Mouse (Mus musculus): Measurements from ENCODE around the gene Slc38a7.
"Not testable (repeated sequence)": the region's sequence is repeated elsewhere in the genome, so short reads cannot be mapped to it uniquely, and the experiment has no call there.

Gene Slc38a7

DNA sequence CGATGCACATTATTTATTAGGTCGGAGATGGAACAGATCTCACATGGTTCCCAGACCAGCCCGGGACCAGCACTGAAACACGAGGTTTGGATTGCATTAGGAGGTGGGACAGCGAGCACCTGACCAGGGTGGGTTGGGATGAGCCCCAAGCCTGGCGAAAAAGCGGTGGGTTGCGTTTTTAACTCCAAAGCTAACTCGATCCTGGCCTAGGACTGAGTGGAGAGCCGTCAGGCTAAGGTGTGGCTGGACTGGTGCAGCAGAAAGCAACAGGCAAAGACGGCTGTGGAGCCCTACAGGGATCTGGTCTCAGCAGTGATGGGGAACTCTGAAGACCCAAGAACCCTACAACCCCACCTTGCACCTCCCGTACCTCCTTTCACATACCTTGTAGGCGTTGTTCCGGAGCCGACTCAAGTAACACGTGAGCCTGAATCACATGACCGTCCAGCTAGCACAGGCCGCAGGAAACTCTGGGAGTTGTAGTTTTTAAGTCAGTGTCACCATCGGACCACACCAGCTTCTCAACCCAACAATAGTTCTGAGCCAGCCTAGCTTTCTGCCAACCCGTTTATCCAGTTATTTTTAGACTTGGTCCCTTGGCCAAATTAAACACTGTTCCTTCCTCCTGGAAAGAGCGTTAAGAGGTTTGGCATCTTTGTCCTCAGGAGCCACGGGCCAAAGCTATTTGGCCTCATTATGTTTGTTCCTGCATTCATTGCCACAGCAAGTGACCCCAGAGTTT, at the start of gene Slc38a7:
Gene Slc38a7 (minus strand): TSS at position 438 of the 742 bp plus-strand sequence.
- peak; percentile 79 for DNase-seq

GRCm38 (mm10) chr8:95901864-95902263, 48.5 kb upstream of the Slc38a7 start:
- no peak for DNase-seq

DNA sequence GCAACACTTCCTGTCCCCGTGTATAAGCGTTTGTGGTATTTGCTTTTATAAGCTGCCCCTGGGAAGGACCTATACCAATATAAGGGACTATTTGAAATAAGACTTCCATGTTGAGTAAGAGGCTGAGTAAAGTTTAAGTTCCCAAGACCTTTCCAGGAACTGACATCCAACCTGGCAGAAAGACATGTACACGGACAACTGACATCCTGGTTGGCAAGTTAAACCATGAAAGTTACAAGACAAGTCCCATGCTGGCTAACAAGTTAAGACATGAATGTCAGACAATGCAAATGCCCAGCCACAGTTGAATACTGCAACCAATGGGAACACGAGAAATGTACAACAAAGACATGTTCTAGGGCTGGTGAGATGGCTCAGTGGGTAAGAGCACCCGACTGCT, 40.4 kb upstream of the Slc38a7 start:
- DNase-seq = no peak

DNA sequence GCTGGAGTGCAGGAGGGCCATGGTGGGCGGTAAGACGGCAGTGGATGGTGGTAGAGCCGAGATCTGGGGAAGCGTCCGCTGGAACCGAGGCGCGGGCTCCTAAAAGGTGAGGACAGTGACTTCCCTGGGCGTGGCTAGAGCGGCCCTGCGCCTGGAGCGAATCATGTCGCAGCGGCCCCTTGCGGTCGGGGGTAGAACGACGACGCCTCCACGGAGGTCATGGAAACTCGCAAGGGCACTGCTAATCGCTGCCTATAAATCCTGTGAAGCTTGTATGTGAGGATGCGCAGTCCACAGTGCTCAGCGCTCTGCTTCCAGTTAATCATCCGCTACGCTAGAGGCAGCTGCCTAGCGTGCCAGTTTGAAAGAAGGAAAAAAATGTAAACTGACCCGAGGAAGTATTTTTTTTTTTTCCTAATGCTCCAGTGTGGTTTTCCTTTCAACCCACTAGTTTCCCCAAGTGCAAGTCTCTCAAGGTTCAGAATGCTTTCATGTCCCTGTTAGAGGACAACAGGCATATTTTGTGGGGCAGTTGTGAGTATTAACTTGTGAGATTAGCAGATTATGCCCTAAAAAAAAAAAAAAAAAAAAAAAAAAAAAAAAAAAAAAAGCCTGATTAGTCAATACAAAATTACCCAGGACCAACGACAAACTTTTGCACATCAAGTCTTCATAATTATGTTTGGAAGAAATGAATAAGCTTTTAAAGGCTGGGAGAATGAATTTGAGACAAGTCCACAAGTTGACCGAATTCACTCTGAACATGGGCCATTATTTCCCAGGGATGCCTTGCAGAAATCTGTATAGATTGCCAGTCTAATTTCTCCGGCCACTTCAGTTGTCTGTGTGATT, 35.2 kb upstream of the Slc38a7 start, which contains the start of gene Got2:
Gene Got2 (minus strand): TSS at position 263 of the 852 bp plus-strand sequence.
- peak; percentile 90 for DNase-seq

GRCm38 (mm10) chr8:95887578-95888284, 34.4 kb upstream of the Slc38a7 start:
- DNase-seq = peak; percentile 89

GRCm38 (mm10) chr8:95886647-95887577, 33.6 kb upstream of the Slc38a7 start:
- DNase-seq = peak; percentile 57

- DNase-seq = no peak
Observed at GRCm38 (mm10) chr8:95885966-95886365, 32.6 kb upstream of the Slc38a7 start.

GRCm38 (mm10) chr8:95885271-95885841, 32.0 kb upstream of the Slc38a7 start:
- DNase-seq = no peak

- DNase-seq = no peak
Observed at GRCm38 (mm10) chr8:95884491-95884890, 31.2 kb upstream of the Slc38a7 start.

GRCm38 (mm10) chr8:95882191-95882590, 28.9 kb upstream of the Slc38a7 start:
- DNase-seq = no peak

DNA sequence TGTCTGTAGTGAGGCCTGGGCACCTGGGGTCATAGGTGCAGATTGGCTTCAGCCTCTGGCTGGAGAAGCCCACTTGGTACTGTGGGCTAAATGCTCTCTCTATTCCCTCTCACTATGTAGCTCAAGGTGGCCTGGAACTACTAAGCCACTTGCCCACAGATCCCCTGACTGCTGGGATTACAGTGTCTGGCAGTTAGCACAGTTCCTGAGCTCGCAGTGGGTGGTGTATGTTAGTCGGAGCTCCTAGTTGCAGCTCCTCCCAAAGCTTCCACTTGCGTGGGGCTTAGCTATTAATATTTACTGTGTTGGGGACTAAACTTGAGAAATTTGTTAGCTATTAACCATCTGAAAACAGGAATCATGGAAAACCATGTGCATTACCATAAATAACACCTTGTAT, 28.2 kb upstream of the Slc38a7 start:
- DNase-seq = no peak

DNA sequence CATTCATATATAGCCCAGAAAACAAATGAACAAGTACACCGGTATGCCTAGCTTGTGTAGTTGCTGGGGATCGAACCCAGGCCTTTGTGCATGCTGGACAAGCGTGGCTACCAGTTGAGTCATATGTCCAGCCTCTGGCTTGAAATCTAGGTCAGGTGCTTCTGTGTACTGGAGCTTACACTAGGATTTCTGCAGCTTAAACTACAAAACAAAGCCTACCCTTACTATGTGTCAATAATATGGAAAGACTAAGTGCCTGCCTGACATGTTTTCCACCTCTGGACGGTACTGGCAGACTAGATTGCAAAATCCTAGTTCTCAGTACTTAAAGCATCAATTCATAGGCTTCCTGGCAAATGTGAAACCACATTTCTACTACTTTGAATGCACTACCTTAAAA, 26.5 kb upstream of the Slc38a7 start:
- no peak for DNase-seq

DNA sequence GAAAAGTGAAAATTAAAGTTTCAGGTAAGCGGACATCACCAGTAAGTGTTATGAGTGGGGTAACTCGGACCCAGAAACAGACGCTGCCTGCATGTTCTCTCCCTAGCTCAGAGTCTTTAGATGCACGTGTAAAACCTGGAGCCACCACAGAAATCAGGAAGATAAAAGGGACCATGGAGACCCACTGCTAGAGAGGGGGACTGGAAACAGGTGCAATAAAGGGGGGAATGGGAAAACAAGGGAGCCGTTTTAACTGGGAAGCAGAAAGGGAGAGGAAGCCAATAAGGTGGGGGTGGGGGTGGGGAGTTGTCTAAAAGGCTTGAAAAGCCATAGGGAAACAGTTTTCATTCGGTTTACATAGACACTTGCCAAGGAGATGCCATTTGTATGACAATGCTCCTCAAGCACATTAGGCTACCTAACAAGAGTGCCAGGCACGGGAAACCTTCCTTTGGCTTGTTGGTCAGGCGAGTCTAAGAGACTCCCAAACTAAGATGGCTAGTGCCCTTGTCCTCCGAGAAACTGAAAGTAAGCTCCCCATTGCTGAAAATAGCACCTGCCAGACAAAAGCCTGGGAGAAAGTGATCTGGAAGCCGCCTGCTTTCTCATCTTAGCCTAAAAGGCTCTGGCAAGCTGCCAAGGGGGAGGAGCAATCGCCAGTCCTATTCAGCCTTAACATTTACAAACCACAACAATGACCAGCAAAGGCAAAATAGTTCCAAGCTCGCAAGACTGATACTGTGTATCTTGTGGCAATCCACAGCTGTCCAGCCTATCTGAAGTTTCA, 25.0 kb upstream of the Slc38a7 start:
- DNase-seq = no peak

DNA sequence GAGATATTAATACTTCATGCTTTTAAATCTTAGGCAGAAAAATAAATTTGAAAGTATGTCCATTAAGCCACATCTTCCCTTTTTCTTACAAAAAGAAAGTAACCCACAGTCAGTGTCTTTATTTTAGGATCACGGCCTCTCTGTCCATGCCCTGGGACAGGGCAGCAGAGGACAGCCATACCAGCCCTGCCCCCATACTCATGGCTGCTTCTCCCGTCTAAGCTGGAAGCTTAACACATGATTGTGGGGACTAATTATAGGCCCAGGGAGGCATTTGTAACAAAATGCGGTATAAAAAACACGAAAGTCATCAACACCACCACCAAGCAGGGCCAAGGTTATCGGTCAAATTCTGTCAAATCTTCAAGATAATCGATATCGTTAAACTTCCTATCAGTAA, 21.9 kb upstream of the Slc38a7 start:
- no peak for DNase-seq

DNA sequence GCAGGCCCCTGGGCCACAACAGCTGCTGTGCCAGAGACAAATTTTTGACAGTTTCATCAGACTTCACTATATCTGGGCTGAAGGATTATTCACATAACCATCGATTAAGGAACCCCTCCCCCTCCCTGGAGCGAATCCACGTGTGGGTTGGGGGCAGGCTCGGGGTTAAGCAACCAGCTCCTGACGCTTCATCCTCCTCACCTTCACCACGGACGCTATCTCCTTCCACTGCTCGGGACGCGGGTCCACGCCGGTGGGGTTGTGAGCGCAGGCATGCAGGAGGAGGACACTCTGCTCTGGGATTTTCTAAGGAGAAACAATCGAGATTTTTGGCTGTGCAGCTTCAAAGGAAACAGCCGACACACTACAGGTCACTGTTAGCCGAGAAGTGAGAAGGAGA, 18.4 kb upstream of the Slc38a7 start:
- no peak for DNase-seq

DNA sequence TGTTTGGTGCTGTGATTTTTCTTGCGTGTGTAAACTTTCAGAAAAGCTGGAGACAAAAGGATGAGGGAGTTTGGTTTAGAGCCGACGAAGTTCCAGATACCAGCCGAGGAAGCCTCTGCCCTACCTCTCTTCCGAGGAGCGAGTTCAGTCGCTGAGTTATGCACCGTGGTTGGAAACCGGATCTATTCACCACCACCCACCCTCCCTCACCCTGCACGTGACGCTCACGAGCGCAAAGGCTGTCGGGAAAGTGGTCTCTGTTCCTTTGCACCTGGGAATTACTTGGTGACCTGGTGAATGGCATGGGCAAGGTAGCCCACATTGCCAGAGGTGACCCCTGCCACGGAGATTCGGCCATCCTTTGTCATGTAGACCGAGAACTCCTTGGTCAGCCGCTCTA, 11.5 kb upstream of the Slc38a7 start:
- not testable (repeated sequence) for DNase-seq

DNA sequence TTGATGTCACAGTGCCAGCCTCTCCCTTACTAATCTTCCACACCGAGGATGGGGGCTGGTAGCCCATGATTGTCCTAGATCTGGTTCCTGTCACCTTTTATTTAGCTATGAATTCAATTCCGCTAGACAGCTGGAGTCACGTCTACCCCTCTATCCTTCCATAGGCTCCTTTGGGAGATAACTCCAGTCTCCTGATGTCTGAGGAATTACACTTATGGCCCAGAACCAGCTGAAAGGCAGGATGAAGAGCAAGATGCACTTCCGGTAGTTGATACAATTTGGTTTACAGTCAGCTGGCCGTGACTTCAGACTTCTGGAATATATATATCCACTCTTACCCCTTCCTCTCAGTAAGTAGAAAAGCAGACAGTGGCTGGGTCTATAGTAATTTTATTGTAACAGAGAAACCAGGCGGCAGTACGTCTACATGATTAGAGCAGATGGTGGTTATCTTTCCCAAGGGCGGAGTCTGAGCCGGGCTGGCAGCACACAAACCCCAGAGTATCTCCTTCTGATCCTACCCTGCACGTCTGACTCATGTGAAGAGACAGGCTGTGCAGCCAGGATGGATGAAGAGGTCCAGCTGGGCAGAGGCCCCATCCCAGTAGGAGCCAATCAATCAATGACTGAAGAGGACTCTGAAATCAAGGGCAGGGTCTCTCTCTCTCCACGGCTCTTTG, 10.6 kb upstream of the Slc38a7 start:
- not testable (repeated sequence) for DNase-seq

GRCm38 (mm10) chr8:95854174-95854573, 835 bp upstream of the Slc38a7 start:
- no peak for DNase-seq

- DNase-seq = peak; percentile 29
Observed at GRCm38 (mm10) chr8:95852290-95852689, 1.0 kb downstream of the Slc38a7 start.

DNA sequence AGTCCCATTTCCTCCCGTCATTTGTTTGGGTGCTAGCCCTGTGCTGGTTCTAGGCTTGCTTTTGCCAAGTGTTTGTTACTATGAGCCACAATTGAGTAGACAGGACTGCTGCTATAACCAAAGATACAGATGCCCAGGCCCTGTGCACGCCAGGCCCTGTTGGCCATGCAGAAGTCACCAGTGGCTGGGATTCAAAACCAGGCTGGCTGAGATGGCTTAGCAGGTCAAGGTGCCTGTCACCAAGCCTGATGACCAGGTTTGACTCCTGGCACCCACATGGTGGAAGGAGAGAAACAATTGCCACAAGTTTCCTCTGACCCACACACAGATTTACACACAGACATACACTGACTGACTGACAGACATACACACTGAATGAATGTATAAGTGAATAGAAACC, 3.0 kb downstream of the Slc38a7 start:
- no peak for DNase-seq

Measured in cerebellum, adult 11-12 months (tissue).